Comparison of ENCODE assay signal across 12 mouse cellular contexts in genomic region chr12:60820979-60821378, GRCm38 (mm10).
A peak's percentile ranks its signal among the peaks of the same experiment; 100 is the strongest.
DNase-seq lines count a peak whose midpoint lies in the region; ATAC-seq and TF ChIP-seq lines count a peak whose summit lies in the region.
"Had no signal": no experiment of that assay in that cellular context is flagged by ENCODE, and none has a peak within 500 bp of the region (broad histone marks: within the 10 kb centered on the region; RNA-seq: fewer than 3 reads in every experiment).

No protein-coding gene starts in this region.

- H3K4me3 ChIP-seq in lung, embryonic 14.5 days (ENCODE audit: low read depth, low read length) = no peak overlapping the region
- H3K4me3 ChIP-seq: heart, embryonic 12.5 days; liver, embryonic 15.5 days had no signal

- no peaks in the 10 kb centered on the region for H3K9me3 ChIP-seq in lung, embryonic 14.5 days (ENCODE audit: low read depth, low read length)
- H3K9me3 ChIP-seq: heart, embryonic 12.5 days; liver, embryonic 15.5 days had no signal

- H3K27ac ChIP-seq in lung, embryonic 14.5 days (ENCODE audit: low read depth) = no peak overlapping the region
- H3K27ac ChIP-seq: liver, embryonic 15.5 days had no signal

- DNase-seq in cerebellum, adult 8-10 months = peak; percentile 0
- DNase-seq in cerebellum, adult 9-11 months = no peak
- DNase-seq in lung, embryonic 14.5 days = peak; percentile 0
- DNase-seq in lung, postnatal 14 days = no peak
- DNase-seq in layer of hippocampus, postnatal 25 days (ENCODE audit: extremely low spot score in 1 of 2, low spot score in 1 of 2) = peak; percentile 9 to 31
- DNase-seq in right cerebral cortex, postnatal 25 days = peak; percentile 15
- DNase-seq in urinary bladder, postnatal 25 days (ENCODE audit: low spot score) = no peak
- no peak for DNase-seq in thymus, postnatal 4 days
- DNase-seq: embryo, embryonic 11 days; kidney, adult 18-20 months had no signal

- TF ChIP-seq CTCF in lung, embryonic 14.5 days (IDR thresholded peaks at IDR 0.05; ENCODE audit: low read depth) = no peak

- H3K36me3 ChIP-seq in lung, embryonic 14.5 days (ENCODE audit: insufficient read depth) = no peaks in the 10 kb centered on the region
- H3K36me3 ChIP-seq: heart, embryonic 12.5 days; liver, embryonic 15.5 days had no signal

- H3K27me3 ChIP-seq in lung, embryonic 14.5 days (ENCODE audit: insufficient read depth, low read length) = no peaks in the 10 kb centered on the region
- H3K27me3 ChIP-seq: heart, embryonic 12.5 days; liver, embryonic 15.5 days had no signal

- ATAC-seq in lung, embryonic 14.5 days (ENCODE audit: insufficient read depth) = no peak

- 58% methylated on average over 7 of the region's 7 CpGs for WGBS in lung, embryonic 14.5 days

- H3K9ac ChIP-seq in lung, embryonic 14.5 days = no peak overlapping the region
- H3K9ac ChIP-seq: heart, embryonic 12.5 days; liver, embryonic 15.5 days had no signal

- H3K4me2 ChIP-seq in lung, embryonic 14.5 days = no peak overlapping the region
- H3K4me2 ChIP-seq: heart, embryonic 12.5 days; liver, embryonic 15.5 days had no signal

- H3K4me1 ChIP-seq in lung, embryonic 14.5 days (ENCODE audit: insufficient read depth) = no peaks in the 10 kb centered on the region
- H3K4me1 ChIP-seq: heart, embryonic 12.5 days; liver, embryonic 15.5 days had no signal

Comparison
In these comparisons a context has a peak if more than half of its experiments do, and no peak if none do; other contexts are left out.
1. DNase-seq: peak in cerebellum, adult 8-10 months (single experiment), lung, embryonic 14.5 days (single experiment), layer of hippocampus, postnatal 25 days (2 of 2) and right cerebral cortex, postnatal 25 days (single experiment); none in cerebellum, adult 9-11 months (single experiment), lung, postnatal 14 days (single experiment), urinary bladder, postnatal 25 days (single experiment) and thymus, postnatal 4 days (single experiment).